Mouse (Mus musculus): ENCODE results near the gene Mafg. TPM values are rescaled to one million over a fixed set of nuclear protein-coding genes. Genes with fewer than 3 reads are reported as not detected.
A peak's percentile ranks its signal among the peaks of the same experiment; 100 is the strongest.
"Not testable (repeated sequence)": the region's sequence is repeated elsewhere in the genome, so short reads cannot be mapped to it uniquely, and the experiment has no call there.

Gene Mafg
- total RNA-seq, 2 experiments from 2014 or later = 83.3 to 85.8 TPM

DNA sequence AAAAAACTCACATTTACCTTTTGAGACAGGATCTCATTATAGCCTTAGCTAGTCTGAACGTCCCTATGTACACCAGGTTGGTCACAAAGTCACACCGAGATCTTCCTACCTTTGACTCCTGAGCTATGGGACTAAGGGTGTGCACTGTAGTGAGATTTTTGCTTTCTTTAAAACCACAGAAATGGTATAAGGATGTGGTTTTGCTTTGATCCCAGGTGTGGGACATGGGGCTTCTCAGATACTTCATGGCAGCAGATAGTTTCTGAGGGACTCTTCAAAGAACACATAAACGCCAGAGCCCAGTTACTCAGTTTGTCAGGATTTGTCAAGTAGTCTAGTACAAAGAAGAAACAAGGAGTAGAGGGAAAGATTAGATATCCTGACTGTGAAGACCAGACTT lies 32.7 kb downstream of the Mafg start:
- DNase-seq = no peak
- intact Hi-C loops (cut with DNase I) = no loop called here

DNA sequence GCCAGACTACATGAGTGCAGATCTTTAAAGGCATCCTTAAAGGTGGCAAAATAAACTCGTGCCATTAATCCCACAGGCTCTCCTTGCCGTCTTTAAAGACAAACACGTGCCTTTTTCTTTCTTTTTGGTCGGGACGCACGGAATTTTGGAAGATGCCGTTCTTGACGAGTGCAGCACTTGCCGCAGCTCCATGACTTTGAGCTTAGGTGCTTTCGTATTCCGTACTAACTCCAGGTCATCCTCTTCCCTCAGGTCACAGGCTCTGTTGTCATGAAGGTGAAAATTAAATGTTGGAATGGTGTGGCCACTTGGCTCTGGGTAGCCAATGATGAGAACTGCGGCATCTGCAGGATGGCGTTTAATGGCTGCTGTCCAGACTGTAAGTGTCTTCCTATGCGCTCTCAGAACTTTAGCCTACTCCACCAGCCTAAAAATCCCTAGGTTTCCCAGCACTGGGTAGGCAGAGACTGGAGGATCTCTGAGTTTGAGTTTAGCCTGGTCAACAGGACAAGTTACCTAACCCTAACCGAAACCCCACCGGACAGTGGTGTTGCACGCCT lies 34.3 kb downstream of the Mafg start:
- DNase-seq = no peak
- intact Hi-C loops (cut with DNase I) = no loop called here

DNA sequence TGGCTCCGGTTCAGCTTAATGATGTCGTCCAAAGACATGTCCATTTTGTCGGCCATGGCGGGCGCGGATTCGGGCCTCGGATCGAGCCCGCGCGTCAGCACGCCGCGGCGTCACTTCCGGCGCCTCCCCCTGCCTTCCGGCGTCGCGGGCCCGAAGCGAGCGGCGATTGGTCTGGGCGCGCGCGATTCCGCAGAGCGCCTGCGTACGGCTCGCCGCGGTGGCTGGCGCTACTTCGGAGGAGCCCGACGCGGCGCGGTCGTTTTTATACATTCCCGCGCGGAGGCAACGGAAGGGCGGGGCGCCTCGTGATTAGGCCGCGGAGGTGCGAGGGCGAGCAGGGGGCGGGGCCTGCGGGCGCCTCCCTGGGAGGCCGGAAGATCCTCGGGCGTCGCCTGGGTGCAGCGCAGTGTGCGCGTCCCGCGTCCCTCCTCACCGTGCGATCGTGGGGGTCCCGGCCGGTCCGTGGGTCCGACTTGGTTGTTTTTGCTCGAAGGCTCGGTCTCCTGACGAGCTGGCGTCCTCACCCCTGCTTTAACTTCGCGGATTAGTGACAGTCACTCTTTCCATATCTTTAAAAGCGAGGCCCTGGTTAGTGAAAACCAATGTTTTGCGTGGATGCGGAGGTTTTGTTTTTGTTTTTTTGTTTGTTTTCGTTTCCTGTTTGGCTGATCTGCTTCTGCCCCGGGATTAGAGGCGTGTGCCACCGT lies 35.0 kb downstream of the Mafg start, which contains the start of the genes Alyref and Anapc11:
TSS of gene Alyref (minus strand) at position 83 of the 707 bp plus-strand sequence.
TSS of gene Anapc11 (plus strand) at position 139 of the 707 bp plus-strand sequence.
- intact Hi-C loops (cut with DNase I) = no loop called here

DNA sequence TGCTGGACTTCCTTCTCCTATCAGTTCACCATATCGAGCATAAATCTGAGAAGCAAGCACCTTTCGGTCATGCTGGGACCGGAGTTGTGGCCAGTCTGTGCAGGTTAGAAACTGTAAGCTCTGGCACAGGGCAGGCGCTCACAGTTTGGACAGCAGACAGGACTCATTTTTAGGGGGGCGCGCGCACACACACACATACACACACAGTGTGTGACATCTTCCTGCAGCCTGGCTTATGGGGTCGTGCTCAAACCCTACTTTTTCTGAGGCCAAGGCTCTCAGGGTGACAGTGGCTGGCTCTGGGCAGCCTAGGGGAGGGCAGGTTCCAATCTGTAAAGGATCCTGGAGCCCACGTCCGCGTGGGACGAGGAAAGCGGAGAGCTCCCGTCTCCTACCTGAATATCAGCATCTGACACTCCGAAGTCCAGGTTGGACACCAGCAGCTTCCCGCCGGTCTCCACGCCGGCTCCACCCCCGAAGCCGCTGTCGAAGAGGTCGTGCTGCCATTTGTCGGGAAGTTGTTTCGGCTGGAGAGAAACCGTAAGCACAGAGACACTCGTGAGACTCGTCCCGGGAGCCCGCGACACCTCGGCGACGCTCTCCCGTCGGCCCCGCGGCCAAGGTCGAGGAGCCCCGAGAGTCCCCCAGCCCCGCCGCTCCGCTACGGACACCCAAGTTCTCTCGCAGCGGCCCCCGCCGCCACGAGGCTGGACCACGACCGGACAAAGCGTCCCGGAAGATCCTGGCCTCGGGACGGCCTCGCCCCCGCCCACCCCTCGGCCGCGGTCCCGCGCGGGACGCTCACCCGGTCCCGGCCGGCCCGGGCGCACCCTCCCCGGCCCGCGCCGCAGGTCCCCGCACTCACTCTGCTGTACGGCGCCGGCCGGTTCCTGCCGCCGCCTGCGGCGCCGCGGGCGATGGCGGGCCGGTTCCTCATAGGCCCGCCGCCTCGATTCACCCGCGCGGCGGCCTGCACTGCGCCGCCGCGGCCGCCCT lies 35.9 kb downstream of the Mafg start:
- DNase-seq = no peak
- intact Hi-C loops (cut with DNase I) = no loop called here

More for the DNA sequence above, 35.0 kb downstream of the Mafg start, which contains the start of the genes Alyref and Anapc11:
- DNase-seq = peak; percentile 94

DNA sequence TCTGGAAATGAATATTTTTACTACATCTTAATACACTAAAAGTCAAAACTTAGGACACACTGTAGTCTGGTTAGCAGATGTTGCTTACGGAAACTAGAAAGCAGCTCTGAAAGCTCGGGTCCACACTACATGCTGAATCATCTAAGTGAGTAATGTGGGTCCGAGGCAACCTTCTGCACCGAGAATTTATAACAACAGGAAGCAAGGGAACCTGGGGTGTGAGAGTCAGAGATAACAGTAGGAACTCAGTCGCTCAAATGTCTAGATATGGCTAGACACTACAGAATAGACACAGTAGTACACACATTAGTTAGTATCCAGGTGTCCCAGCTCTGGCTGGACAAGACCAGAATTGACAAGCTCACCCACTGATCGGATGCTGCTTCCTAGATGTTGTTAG lies 44.9 kb downstream of the Mafg start:
- intact Hi-C loops (cut with DNase I) = no loop called here
- DNase-seq = no peak

DNA sequence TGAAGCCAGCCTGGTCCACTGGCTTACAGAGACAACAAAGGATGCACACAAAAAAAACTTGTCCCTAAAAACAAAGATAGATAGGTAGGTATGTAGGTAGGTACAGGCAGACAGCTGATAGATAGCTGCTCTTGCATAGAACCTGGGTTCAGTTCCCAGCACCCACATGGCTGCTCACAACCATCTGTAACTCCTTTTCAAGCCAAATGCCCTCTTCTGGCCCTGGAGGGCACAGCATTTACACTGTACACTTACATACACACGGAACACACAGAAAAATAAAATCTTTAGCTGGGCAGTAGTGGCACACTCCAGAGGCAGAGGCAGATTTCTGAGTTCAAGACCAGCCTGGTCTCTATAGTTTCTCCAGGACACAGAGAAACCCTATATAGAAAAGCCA lies 49.5 kb downstream of the Mafg start:
- intact Hi-C loops (cut with DNase I) = no loop called here
- no peak for DNase-seq

DNA sequence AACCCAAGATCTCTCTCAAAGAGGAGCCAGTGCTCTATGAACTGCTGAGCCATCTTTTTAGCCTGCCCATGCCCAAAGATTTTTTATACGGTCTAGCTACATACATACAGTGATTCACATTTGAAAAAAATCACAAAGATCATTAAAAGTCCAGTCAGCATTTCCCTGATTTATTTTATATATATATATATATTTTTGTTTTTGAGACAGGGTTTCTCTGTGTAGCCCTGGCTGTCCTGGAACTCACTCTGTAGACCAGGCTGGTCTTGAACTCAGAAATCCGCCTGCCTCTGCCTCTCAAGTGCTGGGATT lies 50.5 kb downstream of the Mafg start:
- DNase-seq; intact Hi-C loops (cut with DNase I): not testable (repeated sequence)

DNA sequence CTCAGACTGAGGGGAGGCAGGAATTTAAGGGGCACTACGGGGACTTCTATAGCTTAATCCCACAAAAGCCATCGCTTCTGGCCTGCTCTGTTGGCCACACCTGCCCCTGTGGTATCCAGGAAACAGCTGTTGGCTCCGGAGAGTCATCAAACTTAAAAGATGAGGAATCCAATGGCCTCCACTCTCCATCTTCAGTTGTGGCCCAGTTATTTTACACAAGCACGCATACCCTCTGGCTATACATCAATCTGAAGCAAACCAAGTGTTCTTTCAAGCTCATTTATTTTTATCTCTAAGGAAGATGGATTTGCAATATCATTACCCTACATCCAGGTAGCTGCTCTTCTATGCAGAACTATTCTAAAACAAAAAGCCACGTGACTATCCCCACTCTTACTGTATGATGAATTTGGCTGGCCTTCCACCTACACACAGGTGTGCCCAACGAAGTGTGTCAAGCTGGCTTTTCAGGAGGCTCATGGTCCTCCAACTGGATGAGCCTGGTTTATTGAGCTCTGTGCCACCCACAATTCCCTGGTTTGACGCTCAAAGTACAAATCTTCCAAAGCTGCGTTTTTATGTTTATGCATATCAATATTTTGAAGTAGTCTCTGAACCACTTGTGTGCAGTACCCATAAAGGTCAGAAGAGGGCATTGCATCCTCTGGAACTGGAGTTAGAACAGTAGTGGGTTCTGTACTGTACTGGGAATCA lies 51.0 kb downstream of the Mafg start:
- intact Hi-C loops (cut with DNase I) = no loop called here
- DNase-seq = no peak

DNA sequence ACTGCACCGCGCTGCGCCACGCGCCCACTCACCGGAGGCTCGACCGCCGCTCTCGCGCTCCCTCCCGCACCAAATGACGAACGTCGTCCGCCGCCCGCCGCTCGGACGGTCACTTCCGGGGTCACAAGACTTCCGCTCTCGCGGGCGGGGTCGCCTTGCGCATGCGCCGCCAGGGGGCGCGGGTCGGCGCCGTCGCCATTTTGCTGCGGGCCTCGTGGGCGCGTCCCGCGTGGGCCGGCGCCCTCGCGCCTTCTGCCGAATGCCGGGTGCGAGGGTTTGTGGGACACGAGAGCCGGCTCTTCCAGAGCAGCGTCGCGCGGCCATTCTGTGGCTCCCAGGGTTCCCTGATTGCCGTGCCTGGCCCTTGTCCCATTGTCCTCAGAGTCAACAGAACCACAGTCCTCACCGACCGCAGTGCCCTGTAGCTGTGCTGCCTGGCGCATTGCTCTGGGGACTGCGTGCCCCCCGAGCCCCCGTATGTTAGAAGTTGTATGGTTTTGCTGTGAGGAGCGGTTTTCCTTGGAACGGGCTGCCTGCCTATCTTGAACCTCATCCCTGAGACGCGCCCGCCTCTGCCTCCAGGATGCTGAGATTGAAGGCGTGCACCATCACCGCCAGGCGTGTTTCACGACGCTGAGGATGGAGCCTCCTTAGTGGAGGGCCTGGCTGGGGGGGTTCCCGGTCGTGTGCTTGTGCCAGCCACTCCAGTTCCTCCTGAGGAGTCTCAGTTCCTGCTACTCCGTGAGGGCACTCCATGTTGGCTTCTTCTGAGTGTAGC lies 51.7 kb downstream of the Mafg start, which contains the start of gene Arhgdia:
TSS of gene Arhgdia (minus strand) at position 135 of the 778 bp plus-strand sequence.
- peak; percentile 92 for DNase-seq
- intact Hi-C loops (cut with DNase I) = no loop called here

DNA sequence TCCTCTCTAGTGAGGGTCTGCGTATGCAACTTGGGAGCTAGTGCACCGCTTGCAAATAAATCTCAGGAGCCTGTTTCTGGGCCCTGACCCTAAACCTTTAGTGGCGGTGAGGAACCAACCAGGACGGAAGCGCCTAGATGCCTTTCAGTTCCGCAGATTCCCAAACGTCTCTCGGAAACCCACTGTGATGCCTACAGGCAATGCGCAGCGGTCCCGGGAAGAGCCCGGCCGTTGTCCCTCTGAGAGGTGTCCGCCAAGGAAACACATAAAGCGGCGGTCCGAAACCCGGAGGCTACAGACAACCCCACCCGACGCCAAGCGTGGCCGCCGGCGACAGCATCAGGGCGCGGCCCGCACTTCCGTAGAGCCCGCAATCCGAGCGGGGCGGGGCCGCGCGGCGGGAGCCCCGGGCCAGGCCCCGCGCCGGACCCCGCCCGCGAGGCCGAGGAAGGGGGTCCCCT lies 52.5 kb downstream of the Mafg start:
- no peak for DNase-seq
- intact Hi-C loops (cut with DNase I) = no loop called here

DNA sequence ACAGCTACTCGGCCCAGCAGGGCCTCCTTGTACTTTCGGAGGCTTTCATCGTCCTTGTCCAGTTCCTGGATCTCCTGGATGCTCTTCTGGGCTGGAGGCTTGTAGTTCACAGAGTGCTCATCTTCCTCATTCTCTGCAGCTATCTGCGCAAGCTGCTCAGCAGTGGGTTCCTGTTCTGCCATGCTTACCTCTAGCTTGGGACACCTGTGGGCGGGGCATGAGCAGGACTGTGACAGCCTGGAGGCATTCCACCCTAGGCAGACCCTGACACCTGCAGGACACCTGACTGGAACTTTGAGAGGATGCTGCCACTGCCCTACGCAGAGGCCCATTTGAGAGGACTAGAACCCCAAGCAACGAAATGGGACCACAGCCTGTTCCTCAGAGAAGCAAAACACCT lies 53.2 kb downstream of the Mafg start:
- DNase-seq = no peak
- intact Hi-C loops (cut with DNase I) = no loop called here

DNA sequence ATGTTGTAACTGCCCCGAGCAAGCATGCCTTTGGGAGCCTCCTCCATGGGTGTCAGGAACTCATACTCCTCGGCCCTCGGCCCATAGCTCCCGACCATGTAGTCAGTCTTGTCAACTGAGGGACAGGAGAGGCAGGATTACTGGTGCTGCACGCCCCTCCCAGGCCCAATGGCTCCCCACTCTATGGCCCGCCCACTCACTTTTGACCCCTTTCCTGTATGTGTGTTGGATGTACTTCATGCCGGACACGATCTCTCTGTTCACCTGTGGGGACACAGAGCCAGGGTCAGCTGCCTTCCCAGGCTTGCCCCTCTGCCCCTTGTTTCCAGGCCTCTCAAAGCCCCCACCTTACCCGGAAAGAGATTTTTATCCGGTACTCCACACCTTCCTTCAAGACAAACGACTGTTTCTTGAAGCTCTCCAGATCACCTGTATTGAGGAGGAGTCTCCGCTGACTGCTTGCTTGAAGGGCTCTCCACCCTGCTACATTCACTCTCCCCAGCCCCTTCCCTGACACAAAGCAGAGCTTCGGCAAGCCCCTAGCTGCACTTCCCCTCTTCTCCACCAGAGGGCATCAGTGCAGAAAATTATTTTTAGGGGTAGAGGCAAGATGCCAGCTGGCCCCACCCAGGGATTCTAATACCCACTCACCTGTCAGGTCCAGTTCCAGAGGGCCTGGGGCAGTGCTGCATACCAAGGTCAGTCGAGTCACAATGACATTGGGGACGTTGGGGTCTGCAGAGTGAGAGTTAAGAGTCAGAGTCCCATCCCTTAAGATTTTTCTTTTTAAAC lies 53.9 kb downstream of the Mafg start:
- intact Hi-C loops (cut with DNase I) = no loop called here
- DNase-seq = peak; percentile 75

DNA sequence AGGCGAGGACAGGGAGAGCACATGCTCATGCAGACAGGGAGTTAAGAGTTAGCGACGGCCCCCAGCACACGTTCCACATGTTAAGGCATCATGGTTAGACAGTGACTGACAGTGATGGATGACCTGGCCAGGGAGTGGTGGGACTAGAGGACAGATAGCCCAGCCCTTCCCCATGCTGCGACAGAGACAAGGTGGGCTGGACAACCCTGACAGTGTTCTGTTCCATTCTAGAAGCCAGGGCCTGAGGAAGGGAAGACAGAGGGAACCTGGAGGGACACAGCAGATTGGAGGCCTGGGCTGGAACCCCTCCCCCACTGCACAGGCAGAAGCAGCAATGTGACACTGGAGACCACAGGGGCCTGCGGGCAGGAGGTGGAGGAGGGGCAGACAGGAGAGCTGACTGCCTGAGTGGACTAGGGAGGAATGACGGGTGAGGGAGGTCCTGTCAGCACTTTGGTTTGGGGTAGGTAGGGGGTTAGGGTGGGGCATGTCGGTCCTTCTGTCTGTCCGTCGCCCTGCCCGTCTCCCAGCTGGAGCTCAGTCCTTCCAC lies 54.6 kb downstream of the Mafg start:
- intact Hi-C loops (cut with DNase I) = no loop called here
- DNase-seq = no peak

DNA sequence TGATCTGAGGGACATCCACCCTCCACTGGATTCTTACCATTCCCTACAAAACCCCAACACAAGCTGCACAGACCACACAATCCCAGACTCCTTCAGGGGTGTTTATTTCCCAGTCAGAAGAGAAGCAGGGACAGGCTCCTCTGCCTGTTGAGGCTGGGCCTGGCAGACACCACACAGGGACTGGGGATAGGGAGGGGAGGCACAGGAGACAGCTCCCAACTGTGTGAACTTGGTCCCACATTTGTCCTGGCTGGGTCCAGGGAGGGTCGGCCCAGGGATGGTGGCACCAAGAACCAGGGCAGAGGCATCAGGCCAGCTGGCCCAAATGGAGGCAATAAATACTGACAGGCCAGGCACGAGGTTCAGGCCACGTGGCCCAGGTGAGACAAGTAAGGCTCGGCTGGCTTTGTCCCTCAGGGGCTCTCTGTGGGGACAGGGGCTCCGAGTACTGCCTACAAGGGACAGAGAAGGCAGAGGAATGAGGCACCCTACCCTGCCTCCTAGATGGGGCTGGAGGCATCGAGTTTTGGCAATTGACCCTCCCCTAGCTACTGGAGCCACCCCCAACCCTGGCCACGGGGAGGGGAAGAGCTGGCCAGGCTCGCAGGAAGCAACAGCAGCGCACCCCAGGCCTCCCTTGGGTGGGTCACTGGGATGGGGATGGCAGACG lies 55.2 kb downstream of the Mafg start:
- intact Hi-C loops (cut with DNase I) = no loop called here
- no peak for DNase-seq

DNA sequence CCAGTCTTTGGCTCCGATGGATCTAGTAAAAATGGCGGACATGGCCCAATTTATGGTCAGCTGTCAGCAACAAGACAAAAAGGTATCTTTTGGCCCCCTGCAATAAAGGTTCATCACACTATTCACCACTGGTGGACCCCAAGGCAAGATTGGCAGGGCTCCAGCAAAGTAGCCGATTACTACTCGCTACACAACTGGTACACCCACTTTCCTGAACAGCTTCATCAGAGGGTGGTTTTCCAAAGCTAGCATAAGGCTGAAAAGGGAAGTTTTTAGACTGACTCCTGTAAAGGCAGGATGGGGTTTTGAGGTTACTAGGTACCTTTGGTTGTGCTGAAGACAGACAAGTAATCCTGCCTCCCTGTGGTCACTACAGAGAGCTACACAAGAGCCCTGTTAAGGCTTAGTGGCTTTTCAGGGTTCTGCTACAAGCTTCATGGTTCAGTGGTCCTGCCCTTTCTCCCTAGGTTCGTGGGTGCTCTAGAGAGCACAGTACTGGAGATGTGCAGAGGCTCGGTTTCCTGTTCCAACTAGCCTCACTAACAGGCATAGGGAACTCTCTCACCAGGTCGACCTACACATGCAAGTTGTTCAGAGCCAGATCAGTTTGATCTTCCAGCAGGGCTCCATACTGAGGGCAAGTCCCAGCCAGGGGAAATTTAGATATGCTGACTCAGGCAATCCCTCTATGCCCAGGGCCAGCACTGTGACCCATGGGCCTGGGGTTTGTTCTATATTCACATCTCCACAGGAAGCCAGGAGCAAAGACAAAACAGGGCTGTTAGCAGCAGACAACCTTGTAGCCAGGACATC lies 56.0 kb downstream of the Mafg start:
- DNase-seq = no peak
- intact Hi-C loops (cut with DNase I) = no loop called here

DNA sequence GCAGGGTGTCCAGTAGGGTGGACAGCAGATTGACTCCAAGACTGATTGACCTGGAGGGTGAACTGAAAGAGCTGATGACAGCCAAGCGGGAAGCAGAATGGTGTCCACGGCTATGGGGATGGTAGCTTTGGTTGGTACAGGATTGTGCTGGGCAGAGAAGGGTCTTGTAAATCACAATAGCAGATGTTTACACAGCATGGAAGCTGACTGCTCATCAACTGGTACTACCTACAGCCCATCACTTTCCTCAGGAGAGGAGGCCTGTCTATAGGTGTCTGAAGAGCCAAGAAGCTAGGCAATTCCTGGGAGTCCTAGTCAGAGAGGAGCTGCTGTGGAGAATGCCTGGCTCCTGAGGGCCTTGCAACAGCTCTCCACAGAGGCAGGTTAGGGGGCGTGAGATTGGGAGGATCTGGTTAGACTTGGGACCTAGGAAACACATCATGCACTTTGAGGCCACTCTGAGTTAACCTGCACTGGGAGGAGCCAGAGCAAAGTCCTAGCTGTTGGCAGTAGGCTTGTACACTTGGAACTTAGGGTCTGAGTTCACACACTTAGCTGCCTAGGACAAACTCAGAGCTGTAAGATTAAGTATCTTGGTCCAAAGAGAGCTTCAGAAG lies 56.9 kb downstream of the Mafg start:
- no peak for DNase-seq
- intact Hi-C loops (cut with DNase I) = no loop called here

DNA sequence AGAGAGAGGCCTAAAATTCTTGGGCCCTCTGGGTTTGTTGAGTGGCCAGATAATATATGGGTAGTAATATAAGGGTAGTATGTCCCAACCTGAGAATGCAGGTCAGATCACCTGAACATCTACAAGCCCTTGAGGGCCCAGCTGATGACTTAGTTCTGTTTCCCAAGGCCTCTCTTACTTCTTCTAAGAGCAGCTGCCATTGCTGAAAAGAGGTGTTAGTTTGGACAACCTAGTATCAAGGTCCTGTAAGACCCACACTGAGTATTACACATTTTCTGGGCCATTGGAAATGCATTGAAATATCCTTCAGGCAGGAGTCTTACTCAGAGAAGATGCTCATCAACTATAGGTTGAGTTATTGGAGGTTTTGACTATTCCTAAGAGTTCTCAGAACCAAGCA lies 57.5 kb downstream of the Mafg start:
- no peak for DNase-seq
- intact Hi-C loops (cut with DNase I) = no loop called here

Measured in left cerebral cortex, postnatal 4 days (tissue).